Mouse (Mus musculus) stomach, embryonic 15.5 days (tissue): ENCODE measurements around the gene 1600015I10Rik. TPM values are rescaled to one million over a fixed set of nuclear protein-coding genes. Genes with fewer than 3 reads are reported as not detected.
"Not testable (repeated sequence)": the region's sequence is repeated elsewhere in the genome, so short reads cannot be mapped to it uniquely, and the experiment has no call there.

Experiments
- ATAC-seq: fragments of 200-750 bp; cut with Nextera tagmentation; 2 replicates; pipeline ENCODE4 v1.8.0; 2017; ENCODE audit warnings: low read depth, moderate number of reproducible peaks, moderate TSS enrichment; ENCODE audit not compliant: insufficient read depth, low FRiP score
- H3K27ac ChIP-seq: fragments of 300-500 bp; sonication (generic); 2 replicates; pipeline ENCODE4 v1.5.1; 2015; ENCODE audit warnings: mild to moderate bottlenecking, inconsistent platforms
- H3K27me3 ChIP-seq: fragments of 300-500 bp; sonication (generic); replicated peaks from 2 replicates; pipeline ENCODE4 v1.6.1; 2015; ENCODE audit warnings: inconsistent platforms
- H3K36me3 ChIP-seq: fragments of 300-500 bp; sonication (generic); 2 replicates; pipeline ENCODE4 v1.6.1; 2015; ENCODE audit warnings: inconsistent platforms
- H3K4me1 ChIP-seq: fragments of 300-500 bp; sonication (generic); 2 replicates; pipeline ENCODE4 v1.6.1; 2015; ENCODE audit warnings: inconsistent platforms
- H3K4me2 ChIP-seq: fragments of 300-500 bp; sonication (generic); 2 replicates; pipeline ENCODE4 v1.6.1; 2015; ENCODE audit warnings: mild to moderate bottlenecking, inconsistent platforms
- H3K4me3 ChIP-seq: fragments of 300-500 bp; sonication (generic); replicated peaks from 2 replicates; pipeline ENCODE4 v1.5.1; 2015; ENCODE audit warnings: inconsistent platforms
- H3K9ac ChIP-seq: fragments of 300-500 bp; sonication (generic); 2 replicates; pipeline ENCODE4 v1.6.1; 2015; ENCODE audit warnings: inconsistent platforms
- H3K9me3 ChIP-seq: fragments of 300-500 bp; sonication (generic); 2 replicates; pipeline ENCODE4 v1.6.1; 2016; ENCODE audit warnings: inconsistent platforms
- WGBS: fragments of 180-500 bp; shearing (Covaris S2); methylation state at CpG from one replicate; pipeline ENCODE4 v1.1.7; 2015; 5-methylcytosine and 5-hydroxymethylcytosine counted together
- polyA plus RNA-seq: library from polyadenylated mRNA; unstranded; fragments of >200 nt; fragmentation: Nextera tagmentation; extraction: Ambion mirVana; gene quantifications from 2 replicates; pipeline ENCODE4 v1.2.1, GENCODE M21; 2015

1600015I10Rik gene
- polyA plus RNA-seq, 1 experiment from 2014 or later: not detected

- Histone ChIP-seq H3K4me2 (no peak overlapping the region), H3K36me3 (no peaks in the 10 kb centered on the region), H3K9ac (no peak overlapping the region), H3K4me3 (no peak overlapping the region), H3K27me3 (no peaks in the 10 kb centered on the region), H3K27ac (no peak overlapping the region), H3K9me3 (no peaks in the 10 kb centered on the region), H3K4me1 (no peaks in the 10 kb centered on the region)
- WGBS: 89% methylated on average over 2 of the region's 2 CpGs
- no peak for ATAC-seq
Observed at GRCm38 (mm10) chr6:48913587-48913986, 16.1 kb upstream of the 1600015I10Rik start.

GRCm38 (mm10) chr6:48949596-48949995 is 19.9 kb downstream of the 1600015I10Rik start:
- no peak overlapping the region for H3K27ac ChIP-seq
- H3K27me3 ChIP-seq: no peaks in the 10 kb centered on the region
- H3K9ac ChIP-seq: no peak overlapping the region
- no peak overlapping the region for H3K4me3 ChIP-seq
- no peak overlapping the region for H3K4me2 ChIP-seq
- no peaks in the 10 kb centered on the region for H3K36me3 ChIP-seq
- no peak for ATAC-seq
- no peaks in the 10 kb centered on the region for H3K9me3 ChIP-seq
- WGBS: 73% methylated on average over 2 of the region's 2 CpGs
- H3K4me1 ChIP-seq: no peaks in the 10 kb centered on the region

DNA sequence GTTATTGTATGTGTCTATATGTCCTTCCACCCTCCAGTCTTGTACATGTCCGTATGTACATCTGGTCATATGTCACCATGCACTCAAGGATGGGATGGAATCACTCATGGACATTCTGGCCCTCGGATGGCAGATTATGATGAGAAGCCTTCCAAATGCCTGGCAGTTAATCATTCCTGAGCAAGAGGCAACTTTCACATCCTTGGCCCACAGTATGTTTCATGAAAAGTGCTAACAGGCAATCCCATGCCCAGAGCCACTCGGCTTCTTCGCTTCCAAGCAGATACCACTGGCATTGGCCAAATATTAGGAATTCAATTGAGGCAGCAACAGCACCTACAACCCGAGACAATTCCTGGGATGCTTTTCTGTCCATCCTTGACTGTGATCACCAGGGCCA is 21.0 kb downstream of the 1600015I10Rik start:
- Histone ChIP-seq H3K9ac (no peak overlapping the region), H3K9me3 (no peaks in the 10 kb centered on the region), H3K27me3 (no peaks in the 10 kb centered on the region), H3K27ac (no peak overlapping the region), H3K4me1 (no peaks in the 10 kb centered on the region), H3K4me3 (no peak overlapping the region), H3K36me3 (no peaks in the 10 kb centered on the region), H3K4me2 (no peak overlapping the region)
- no peak for ATAC-seq
- WGBS: 84% methylated on average over 5 of the region's 5 CpGs

- no peaks in the 10 kb centered on the region for H3K36me3 ChIP-seq
- 81% methylated on average over 6 of the region's 6 CpGs for WGBS
- H3K4me1 ChIP-seq: no peaks in the 10 kb centered on the region
- no peak for ATAC-seq
- H3K9me3 ChIP-seq: no peaks in the 10 kb centered on the region
- no peak overlapping the region for H3K9ac ChIP-seq
- no peak overlapping the region for H3K27ac ChIP-seq
- no peak overlapping the region for H3K4me3 ChIP-seq
- H3K4me2 ChIP-seq: no peak overlapping the region
- H3K27me3 ChIP-seq: no peaks in the 10 kb centered on the region
Observed at GRCm38 (mm10) chr6:48951630-48952029, 21.9 kb downstream of the 1600015I10Rik start.

GRCm38 (mm10) chr6:48953220-48953619 is 23.5 kb downstream of the 1600015I10Rik start:
- H3K4me2 ChIP-seq: no peak overlapping the region
- H3K9me3 ChIP-seq: no peaks in the 10 kb centered on the region
- no peak for ATAC-seq
- H3K36me3 ChIP-seq: no peaks in the 10 kb centered on the region
- H3K4me1 ChIP-seq: no peaks in the 10 kb centered on the region
- WGBS: 86% methylated on average over 5 of the region's 5 CpGs
- no peak overlapping the region for H3K4me3 ChIP-seq
- no peak overlapping the region for H3K9ac ChIP-seq
- no peaks in the 10 kb centered on the region for H3K27me3 ChIP-seq
- no peak overlapping the region for H3K27ac ChIP-seq

DNA sequence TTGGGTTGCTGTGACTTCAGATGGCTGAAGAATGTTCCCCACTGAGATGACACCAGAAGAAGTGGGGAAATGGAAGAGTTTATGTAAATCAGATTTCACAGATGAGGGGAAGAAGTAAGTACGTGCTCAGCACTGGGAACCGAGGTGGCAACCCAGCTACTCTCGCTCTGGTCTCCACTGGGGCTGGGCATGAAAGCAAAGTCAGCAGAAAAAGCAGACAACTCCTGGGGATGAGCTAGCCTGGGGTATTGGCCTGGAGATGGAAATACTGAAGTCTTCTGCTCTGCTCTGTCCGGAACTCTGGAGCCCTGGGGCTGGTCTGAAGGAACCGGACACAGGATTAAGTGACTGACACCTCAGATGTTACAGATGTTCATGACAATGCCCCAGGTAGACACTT is 24.5 kb downstream of the 1600015I10Rik start:
- Histone ChIP-seq H3K4me2 (no peak overlapping the region), H3K27ac (no peak overlapping the region), H3K9ac (no peak overlapping the region), H3K9me3 (no peaks in the 10 kb centered on the region), H3K4me1 (no peaks in the 10 kb centered on the region), H3K4me3 (no peak overlapping the region), H3K36me3 (no peaks in the 10 kb centered on the region), H3K27me3 (no peaks in the 10 kb centered on the region)
- 83% methylated on average over 5 of the region's 5 CpGs for WGBS
- no peak for ATAC-seq

GRCm38 (mm10) chr6:48954946-48955345 is 25.3 kb downstream of the 1600015I10Rik start:
- no peaks in the 10 kb centered on the region for H3K9me3 ChIP-seq
- no peaks in the 10 kb centered on the region for H3K36me3 ChIP-seq
- H3K27ac ChIP-seq: no peak overlapping the region
- ATAC-seq: no peak
- WGBS: 31% methylated on average over 1 of the region's 1 CpGs
- H3K4me3 ChIP-seq: no peak overlapping the region
- no peaks in the 10 kb centered on the region for H3K27me3 ChIP-seq
- no peaks in the 10 kb centered on the region for H3K4me1 ChIP-seq
- H3K9ac ChIP-seq: no peak overlapping the region
- H3K4me2 ChIP-seq: no peak overlapping the region

DNA sequence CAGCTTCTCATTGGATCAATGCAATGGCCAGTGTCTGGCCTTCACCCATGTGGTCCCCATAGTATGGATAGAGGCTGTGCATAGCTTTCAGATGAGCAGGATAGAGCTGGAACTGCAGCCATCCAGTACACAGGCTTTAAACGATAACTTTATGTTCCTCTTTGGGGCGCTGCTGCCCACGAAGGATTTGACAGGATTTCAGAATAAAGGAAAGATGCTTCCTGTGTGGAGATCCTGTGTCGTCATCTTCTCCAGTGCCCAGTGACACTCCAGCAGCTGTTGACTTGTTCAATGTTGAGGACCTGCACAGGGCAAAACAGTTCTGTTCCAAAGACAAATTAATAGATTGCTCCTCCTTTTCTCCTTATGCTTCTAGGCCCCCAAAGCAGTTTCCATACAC is 27.1 kb downstream of the 1600015I10Rik start:
- no peak for ATAC-seq
- 81% methylated on average over 4 of the region's 4 CpGs for WGBS
- Histone ChIP-seq H3K27ac (no peak overlapping the region), H3K9me3 (no peaks in the 10 kb centered on the region), H3K4me1 (no peaks in the 10 kb centered on the region), H3K4me2 (no peak overlapping the region), H3K36me3 (no peaks in the 10 kb centered on the region), H3K4me3 (no peak overlapping the region), H3K9ac (no peak overlapping the region), H3K27me3 (no peaks in the 10 kb centered on the region)

DNA sequence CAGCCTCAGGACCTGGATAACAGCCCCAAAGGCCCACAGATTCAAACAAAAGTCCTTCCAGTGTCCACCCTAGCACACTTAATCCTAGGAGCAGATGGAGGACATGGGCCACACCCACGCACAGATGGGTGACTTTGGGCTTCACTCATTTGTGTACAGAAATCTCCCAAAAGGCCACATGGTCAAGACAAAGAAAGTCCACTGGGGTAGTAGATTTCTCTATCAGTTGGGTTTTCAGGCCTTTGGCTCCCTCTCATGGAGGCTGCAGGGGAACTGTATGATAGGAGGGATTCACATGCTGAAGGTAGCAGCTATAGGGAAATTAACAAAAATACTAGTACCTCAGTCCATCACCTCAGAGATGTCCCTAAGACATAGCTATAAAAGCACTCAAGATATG is 28.4 kb downstream of the 1600015I10Rik start:
- H3K4me3 ChIP-seq: no peak overlapping the region
- H3K27me3 ChIP-seq: no peaks in the 10 kb centered on the region
- H3K9ac ChIP-seq: no peak overlapping the region
- 42% methylated on average over 1 of the region's 1 CpGs for WGBS
- no peak overlapping the region for H3K27ac ChIP-seq
- no peaks in the 10 kb centered on the region for H3K36me3 ChIP-seq
- H3K4me1 ChIP-seq: no peaks in the 10 kb centered on the region
- no peaks in the 10 kb centered on the region for H3K9me3 ChIP-seq
- no peak overlapping the region for H3K4me2 ChIP-seq
- ATAC-seq: no peak

GRCm38 (mm10) chr6:48959151-48959550 is 29.5 kb downstream of the 1600015I10Rik start:
- H3K4me3 ChIP-seq, H3K9me3 ChIP-seq, H3K36me3 ChIP-seq, H3K9ac ChIP-seq, H3K27me3 ChIP-seq, H3K4me1 ChIP-seq, ATAC-seq, H3K27ac ChIP-seq, H3K4me2 ChIP-seq: not testable (repeated sequence)
- WGBS: 22% methylated on average over 7 of the region's 7 CpGs

GRCm38 (mm10) chr6:48966696-48967095 is 37.0 kb downstream of the 1600015I10Rik start:
- 79% methylated on average over 5 of the region's 5 CpGs for WGBS

GRCm38 (mm10) chr6:48967868-48968267 is 38.2 kb downstream of the 1600015I10Rik start:
- no peak for ATAC-seq
- Histone ChIP-seq H3K9me3 (no peaks in the 10 kb centered on the region), H3K4me3 (no peak overlapping the region)

More at GRCm38 (mm10) chr6:48966696-48967095, 37.0 kb downstream of the 1600015I10Rik start:
- H3K27ac ChIP-seq, H3K4me1 ChIP-seq, H3K27me3 ChIP-seq, H3K9ac ChIP-seq, H3K36me3 ChIP-seq, H3K4me3 ChIP-seq, H3K9me3 ChIP-seq, H3K4me2 ChIP-seq, ATAC-seq: not testable (repeated sequence)

DNA sequence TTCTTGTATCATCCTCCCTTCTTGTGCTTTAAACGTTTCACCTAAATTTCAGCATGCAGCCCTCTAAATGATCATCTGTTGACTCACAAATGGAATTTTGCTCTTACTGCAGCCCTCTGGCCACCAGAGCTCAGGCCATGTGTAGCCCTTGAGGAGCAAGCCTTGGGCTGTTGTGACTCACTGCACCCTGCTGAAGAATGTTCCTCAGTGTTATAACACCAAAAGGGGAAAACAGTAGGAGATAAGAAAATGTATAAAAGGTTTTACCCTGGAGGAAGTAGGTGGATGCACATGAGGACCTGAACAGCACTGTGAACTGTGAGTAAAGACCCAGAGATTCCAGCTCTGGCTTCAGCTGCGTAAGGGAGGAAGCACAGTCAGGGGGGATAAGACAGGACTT is 45.0 kb downstream of the 1600015I10Rik start, which contains the start of gene Doxl2:
Gene Doxl2 (plus strand): TSS at position 301 of the 400 bp plus-strand sequence.
- Histone ChIP-seq H3K9me3 (no peaks in the 10 kb centered on the region), H3K9ac (no peak within 1 kb of the TSS)
- 78% methylated on average over 2 of the region's 2 CpGs for WGBS

More at GRCm38 (mm10) chr6:48967868-48968267, 38.2 kb downstream of the 1600015I10Rik start:
- no peaks in the 10 kb centered on the region for H3K27me3 ChIP-seq
- no peak overlapping the region for H3K4me2 ChIP-seq
- no peak overlapping the region for H3K27ac ChIP-seq
- H3K36me3 ChIP-seq: no peaks in the 10 kb centered on the region
- no peak overlapping the region for H3K9ac ChIP-seq
- no peaks in the 10 kb centered on the region for H3K4me1 ChIP-seq

More for the DNA sequence above, 45.0 kb downstream of the 1600015I10Rik start, which contains the start of gene Doxl2:
- no peak within 1 kb of the TSS for H3K4me2 ChIP-seq
- no peaks in the 10 kb centered on the region for H3K27me3 ChIP-seq
- no peak within 1 kb of the TSS for H3K27ac ChIP-seq
- H3K36me3 ChIP-seq: no peaks in the 10 kb centered on the region
- ATAC-seq: no peak
- no peak within 1 kb of the TSS for H3K4me3 ChIP-seq
- H3K4me1 ChIP-seq: no peaks in the 10 kb centered on the region
